Mouse (Mus musculus): ENCODE measurements at regions not wholly inside any gene's neighbourhood (a gene's known extent, or its start where the extent isn't known, plus 50 kb on each side); places are given as distances from the start of the nearest gene placed in this dataset.

GRCm38 (mm10) chr13:44100125-44101067, 315.8 kb downstream of the Cd83 start:
- no peak for TF ChIP-seq CTCF (IDR thresholded peaks at IDR 0.05; ENCODE audit: low read depth)
- TF ChIP-seq EP300 (IDR thresholded peaks at IDR 0.05; ENCODE audit: low read depth) = no peak

All from heart, postnatal 0 days (tissue).